Mouse (Mus musculus) hindlimb bud, embryonic 11.5 days (tissue): ENCODE measurements around the gene Pltp.

Experiments used
- DNase-seq: peaks from one replicate; pipeline ENCODE4 v3.0.0-alpha.2; 2012; ENCODE audit warnings: low read depth, low spot score; ENCODE audit errors: extremely low spot score

Pltp gene

DNA sequence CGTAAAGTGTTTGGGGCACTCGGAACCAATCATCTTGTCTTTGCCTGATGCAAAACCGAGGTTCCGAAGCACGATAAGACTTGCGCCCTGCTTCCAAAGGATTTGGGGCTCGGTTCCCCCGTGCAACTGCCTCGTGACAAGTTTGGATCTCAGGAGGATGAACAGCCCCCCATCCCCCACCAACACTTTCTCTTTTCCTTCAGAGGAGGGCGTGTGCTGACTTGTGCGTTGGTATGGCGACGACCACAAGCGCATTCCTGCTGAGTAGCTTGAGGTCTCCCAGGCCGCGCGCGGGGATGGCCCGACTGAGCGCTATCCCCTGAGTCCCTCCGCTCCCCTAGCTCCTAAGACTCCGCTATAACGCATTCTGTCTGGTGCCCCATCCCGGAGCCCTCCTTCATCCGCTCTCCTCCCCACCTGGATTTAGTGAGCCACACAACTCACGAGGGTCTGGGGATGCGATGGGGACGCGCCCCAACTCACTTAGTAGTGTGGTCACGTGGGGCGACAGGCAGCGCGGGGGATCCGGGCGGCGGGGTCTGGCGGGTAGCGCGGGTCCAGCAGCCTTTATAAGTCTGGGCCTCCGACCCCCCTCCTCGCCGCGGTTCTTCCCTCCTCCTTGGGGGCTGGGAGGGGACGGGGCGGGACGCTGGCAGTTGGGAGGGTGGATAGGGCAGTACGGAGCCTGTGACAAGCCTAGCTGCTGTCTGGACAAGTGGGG, at the start of gene Pltp:
TSS of gene Pltp (minus strand) at position 611 of the 721 bp plus-strand sequence.
- DNase-seq = no peak

DNA sequence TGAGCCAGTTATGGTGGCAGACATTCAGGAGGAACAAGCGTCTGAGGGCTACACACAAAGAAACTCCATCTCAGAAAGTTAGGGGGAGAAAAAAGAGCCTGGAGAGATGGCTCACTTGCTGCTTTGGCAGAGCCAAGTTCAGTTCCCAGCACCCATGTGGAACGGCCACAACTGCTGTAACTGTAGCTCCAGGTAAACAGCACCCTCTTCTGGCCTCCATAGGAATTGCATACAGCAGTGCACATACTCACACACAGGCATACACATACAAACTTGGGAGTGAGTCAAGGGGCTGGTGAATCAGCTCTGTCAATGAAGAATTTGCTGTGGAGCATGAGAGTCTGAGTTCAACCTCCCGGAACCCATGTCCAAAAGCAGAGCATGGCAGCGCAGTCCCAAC, 48.6 kb upstream of the Pltp start:
- no peak for DNase-seq

DNA sequence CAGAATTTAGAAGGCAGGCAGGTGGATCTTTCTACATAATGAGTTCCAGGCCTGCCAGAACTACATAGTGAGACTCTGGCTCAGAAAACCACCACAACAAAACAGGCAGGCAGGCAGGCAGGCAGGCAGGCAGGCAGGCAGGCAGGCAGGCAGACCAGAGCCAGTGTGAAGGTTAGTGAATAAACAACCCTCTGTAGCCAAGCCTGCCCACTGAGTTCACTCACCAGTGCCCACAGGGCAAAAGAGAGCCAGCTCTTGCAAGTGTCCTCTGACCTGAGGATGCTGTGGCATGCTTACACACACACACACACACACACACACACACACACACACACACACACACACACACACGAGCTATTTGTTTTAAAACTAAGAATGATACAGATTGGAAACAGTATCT, 46.0 kb upstream of the Pltp start:
- no peak for DNase-seq

DNA sequence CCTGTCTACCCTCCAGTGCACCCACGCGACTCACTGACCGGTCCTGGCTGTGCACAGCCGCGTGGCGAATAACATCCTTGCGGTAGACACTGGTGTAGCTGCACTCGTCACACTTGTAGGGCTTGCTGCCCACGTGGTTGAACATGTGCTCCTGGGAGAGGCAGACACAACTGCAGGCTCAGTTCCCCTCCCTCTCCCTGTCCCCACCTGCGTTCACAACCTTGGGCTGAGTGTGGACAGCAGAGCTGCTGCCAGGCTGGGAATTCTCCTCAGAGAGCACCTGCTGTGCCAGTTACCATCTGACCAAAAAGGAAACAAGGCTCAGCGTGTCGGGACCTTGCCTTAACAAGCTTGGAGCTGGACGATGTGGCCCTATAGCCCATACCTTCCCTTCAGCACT, 43.9 kb upstream of the Pltp start:
- no peak for DNase-seq

DNA sequence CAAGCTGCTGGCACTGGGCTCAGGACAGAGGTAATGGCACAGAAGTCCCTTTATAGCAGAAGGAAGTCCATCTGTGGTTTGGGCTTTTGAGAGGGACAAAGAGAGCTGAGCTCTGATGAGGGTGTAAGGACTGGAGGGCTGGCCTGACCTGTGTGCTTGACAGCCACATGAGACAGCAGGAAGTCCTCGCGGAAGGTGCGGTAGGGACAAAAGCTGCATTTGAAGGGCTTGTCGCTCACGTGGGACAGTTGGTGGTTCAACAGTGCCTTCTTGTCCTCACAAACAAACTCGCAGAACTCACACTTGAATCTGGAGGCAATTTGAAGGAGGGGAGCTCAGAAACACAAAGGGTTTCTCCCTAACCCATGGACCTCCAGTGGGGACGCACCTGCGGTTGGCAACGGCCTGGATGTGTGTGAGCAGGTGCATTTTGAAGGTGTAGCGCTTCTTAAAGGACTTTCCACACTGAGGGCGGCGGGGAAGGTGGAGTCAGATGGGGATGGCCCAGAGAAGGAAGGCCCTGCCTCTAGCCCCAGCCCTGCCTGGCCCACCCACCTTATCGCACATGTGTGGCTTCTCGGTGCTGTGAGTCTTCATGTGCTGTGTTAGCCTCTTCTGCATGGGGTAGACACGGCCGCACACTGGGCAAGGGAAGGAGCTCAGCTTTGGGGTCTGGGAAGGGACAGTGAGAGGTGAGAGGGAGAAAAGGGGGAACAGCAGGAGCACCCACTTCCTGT, 42.4 kb upstream of the Pltp start:
- no peak for DNase-seq

DNA sequence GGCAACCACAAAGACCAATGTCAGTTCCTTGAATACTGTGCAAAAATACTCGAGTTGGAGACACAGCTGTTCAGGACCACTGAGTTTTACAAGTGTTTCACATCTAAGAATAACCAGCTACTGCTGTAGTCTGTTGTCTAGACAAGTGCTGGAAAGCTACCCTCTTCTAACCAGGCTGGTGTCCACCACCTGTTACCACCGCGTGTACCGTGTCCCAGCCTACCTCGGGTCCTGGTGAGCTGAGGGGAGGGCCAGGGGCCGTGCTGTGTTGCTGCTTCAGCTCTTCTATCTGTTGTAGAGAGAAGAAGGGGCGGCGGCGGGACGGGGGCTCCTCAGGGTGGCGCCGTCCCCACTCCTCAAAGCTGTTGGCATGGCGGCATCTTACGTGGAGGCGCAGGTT, 41.5 kb upstream of the Pltp start:
- DNase-seq = no peak

DNA sequence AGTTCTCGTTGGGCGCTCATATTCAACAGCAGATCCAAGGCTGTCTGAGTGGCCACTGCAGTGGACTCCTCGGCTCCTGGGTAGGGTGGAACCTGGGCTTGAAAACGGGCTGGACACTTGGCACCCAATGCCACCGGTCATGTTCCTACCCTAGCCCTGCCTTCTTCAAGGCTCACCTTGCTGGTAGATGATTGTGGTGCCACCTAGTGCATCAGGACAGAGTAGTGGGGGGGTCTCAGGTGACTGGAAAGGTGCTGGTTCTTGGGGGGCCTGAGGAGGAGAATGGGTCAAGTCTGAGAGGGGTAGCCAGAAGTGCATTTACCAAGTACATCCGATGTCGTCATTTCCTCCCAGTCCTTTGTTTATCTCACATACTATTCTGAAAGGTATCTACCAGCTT, 40.5 kb upstream of the Pltp start:
- no peak for DNase-seq

DNA sequence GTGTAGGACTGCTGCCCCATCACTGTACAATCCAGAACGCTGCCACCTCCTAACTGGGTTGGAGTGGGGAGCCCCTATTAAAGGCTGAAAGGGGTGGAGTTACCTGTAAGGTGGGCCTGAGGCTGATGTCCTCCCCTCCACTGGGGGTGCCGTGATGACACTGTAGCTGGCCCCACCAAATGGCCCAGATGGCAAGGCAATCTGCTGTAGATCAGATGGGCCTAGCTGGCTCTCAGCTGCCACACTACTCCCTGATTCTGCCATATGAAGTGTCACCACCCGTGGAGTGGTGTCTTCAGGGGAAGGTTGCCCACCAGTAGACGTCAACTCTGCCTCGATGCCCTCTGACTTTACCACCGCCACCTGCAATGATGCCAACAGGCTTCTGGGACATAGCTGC, 38.4 kb upstream of the Pltp start:
- no peak for DNase-seq

DNA sequence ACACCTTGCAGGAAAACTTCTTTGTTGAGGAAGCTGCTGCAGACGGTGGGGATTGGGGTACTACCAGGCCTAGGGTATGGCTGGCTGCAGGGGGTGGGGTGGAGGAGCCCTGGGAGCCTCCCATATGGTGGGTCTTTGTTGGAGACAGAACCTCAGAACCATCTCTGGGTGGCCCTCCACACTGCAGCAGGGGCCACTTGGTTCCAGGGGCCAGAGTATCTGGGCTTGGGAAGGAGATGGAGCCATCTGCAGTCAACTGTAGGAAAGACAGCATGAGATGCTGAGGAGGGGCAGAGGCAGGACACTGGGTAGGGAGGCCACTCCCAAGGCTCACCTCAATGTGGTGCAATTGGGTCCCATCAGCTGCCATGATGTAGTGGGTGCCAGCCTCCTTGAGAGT, 37.1 kb upstream of the Pltp start:
- DNase-seq = no peak

DNA sequence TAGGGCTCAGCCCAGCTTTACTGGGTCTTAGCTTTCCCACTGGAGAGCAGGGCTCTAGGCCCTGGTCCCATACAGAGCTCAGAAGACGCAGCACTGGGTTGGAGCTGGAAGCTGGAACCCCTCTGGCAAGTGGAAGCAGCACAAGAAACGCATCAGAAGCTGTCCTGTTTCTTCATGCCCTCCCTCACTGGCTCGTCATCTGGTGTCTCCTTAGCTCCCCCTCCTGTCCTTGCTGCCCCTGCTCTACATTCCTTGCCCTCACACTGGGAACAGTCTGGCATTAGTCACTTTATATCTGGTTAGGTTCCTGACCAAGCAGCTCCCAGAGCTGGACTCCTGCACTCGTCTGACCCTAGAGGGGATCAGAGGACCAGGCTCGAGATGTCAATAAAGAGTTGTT, 36.5 kb upstream of the Pltp start:
- no peak for DNase-seq

DNA sequence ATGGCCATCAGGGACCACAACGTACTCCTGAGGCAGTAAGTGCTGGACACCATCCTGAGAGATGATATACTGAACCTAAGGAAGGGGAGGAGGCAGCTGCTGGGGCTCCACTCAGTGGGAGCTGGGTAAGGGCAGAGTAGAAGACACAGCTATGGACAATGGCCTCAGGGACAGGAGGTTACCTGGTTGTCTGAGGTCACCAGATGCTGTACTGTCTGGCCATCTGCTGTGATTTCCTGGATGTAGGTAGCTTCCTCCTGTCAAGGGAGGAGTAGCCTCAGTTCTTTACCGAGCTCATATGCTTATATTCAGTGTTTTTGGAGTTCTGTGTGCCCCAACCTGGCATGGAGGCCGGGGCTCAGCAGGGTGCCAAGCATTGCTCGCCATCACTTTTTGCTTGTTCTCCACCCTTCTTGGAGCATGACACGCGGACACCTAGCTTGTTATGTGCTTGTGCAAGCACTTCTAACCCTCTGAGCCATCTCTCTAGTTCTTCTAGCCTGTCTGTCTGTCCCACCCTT, 35.2 kb upstream of the Pltp start:
- DNase-seq = no peak

DNA sequence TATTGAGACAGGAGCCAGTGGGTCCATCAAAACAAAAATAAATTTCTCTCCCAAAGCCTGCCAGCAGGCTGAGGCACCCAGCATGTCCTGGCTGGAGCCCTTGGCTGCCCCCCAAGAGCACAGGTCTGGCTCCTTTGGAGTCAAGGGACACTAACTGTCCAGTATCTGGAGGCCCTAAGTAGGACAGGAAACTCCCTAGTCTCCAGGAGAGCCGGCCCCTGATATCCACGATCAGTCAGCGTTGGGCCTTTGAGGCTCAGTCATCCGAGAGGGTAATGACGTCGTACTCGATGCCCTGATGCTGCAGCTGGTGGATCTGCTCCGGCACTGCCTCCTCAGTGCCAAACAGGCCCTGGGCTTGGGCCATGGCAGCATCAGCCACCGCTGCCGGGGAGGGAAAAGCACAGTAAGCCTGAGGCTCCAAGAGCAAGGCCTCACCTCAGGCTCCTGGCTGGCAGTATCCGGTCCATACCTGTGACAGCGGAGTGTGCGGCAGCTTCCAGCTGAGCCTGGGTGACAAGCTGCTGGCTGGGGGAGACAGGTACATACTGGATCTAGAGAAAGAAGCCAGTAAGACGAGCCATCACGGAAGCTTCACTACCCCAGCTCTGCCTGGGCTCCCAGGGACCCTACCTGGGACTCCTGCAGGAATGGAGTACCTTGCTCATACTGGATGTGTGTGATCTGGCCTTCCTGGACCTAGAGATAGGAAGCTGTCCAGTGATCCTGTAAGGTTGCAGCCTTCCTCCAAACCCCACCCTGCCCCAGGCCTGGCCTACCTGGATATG, 34.6 kb upstream of the Pltp start:
- no peak for DNase-seq

DNA sequence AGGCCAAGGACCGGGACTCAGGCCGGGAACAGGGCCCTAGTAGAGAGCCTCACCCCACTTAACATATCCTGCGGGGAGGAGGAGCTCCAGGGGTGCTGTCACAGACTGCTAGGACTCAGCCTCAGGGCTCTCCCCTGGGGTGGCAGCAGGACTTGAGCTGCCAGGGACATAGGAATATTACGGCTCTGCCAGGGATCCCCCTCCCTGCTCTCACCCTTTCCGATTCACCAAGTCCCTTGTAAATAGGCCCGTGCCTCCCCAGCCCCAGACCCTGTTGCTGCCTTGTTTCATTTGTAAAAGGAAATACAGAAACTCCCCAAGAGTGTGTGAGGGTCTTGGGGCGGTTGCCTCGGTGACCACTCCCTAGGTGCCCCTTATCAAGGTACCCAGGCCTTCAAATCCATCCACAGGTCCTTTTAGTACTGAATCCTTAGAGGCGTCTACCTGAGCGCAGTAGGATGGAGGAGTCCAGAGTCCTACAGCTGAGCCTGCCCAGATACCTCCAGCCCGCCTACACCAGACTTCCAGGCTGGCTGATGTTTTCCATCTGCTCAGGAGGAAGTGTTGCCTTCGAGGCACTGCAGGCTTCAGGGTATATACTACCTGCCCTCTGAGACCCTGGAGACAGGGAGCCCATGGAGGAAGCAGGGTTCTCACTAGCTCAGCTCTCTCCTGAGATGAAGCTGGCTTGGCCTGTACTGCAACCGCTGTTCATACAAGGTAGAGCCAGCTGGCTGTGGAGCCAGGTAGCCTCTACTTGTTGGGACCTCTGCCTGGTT, 33.7 kb upstream of the Pltp start:
- no peak for DNase-seq

DNA sequence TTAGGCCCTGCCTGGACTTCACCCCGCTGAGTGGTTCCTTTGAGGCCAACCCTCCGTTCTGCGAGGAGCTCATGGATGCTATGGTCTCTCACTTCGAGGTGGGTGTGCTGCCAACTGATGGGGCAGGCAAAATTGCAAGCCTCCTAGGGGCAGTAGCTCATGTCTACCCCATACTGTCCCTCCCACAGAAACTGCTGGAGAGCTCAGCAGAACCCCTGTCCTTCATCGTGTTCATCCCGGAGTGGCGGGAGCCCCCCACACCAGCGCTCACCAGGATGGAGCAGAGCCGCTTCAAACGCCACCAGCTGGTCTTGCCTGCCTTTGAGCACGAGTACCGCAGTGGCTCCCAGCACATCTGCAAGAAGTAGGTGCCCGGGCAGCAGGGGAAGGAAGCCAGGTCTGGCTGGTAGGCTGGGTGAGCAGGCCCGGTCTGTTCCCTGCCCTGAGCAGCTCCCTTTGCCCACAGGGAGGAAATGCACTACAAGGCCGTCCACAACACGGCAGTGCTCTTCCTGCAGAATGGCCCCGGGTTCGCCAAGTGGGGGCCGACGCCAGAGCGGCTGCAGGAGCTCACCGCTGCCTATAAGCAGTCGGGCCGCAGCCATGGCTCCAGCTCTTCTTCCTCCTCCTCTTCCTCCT, 33.0 kb upstream of the Pltp start:
- no peak for DNase-seq

DNA sequence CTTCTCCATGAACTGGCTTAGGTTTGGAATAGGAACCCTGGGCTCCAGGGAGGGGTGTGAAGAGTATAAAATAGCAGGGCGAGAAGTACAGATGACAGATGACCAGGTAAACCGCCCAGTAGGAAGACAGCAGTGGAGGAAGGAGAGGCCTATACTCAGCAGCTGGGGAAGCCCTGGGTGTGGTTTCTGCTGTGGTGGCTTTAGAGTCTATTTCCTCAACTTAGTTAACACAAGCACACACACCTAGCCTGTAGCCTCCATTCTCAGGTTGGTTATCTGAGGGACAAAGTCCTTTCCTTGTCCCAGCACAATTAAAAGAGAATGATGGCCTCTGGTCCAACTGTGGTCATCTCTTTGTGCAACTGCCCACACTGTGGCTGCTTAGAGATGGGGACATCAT, 32.4 kb upstream of the Pltp start:
- no peak for DNase-seq

DNA sequence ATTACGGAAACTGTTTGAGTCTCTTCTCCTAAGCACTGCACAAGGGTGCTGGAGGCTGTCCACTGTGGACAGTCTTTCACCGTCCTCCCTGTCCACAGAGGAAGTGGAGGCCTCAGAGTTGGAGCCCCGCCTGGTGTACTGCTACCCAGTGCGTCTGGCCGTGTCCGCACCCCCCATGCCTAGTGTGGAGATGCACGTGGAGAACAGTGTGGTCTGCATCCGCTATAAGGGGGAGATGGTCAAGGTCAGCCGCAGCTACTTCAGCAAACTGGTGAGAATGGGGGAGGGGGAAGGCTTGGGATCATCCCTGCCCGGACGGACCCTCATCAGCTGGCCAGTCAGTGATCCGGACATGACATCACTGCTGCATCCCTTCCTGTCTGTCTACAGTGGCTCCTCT, 31.5 kb upstream of the Pltp start:
- DNase-seq = no peak

DNA sequence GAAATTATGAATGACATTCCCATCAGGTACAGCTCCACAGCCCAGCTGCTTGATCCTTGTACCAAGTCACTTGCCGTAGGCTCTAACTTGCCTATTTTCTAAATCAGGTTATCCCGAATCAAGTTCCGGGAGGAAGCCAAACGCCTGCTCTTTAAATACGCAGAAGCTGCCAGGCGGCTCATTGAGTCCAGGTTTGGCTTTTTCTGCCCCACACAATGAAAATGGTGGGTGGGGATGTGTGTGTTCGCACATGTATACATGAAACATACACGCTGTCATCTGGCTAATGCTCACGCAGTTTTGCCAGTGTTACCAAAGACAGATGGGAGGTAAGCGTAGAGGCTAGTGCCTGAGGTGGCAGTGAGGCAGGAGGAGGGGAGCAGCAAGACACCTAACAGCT, 29.1 kb upstream of the Pltp start:
- DNase-seq = no peak

DNA sequence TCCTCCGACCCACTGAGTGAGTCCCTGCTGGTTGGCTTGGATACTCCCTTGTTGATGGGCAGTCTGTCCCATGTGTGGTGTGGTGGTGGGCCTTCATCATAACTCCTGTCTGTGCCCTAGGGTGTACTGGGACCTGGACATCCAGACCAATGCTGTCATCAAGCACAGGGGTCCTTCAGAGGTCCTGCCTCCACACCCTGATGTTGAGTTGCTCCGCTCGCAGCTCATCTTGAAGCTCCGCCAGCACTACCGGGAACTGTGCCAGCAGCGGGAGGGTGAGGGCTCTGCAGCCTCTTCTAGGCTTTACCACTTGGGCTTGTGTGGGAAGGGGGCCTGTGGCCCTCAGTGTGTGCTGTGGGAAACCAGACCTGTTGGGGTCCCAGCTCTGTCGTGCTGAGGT, 28.3 kb upstream of the Pltp start:
- no peak for DNase-seq

DNA sequence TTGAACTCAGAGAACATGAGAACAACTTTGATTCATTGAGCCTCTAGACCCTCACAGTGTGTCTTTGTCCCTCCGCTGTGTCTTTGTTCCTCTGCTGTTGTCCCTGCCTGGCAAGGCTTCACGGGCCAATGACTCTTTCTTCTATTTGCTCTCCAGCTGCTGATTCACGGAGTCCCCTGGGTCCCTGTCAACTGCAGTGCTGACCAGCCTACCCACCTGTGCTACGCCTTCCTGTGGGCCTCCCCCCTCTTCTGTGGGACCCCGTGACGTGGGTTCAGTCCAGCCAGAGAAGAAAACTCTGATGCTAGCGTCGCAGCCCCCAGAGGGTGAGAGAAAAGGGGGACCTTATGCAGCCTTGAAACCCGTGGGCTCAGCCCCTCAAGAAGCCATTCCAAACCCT, 25.1 kb upstream of the Pltp start:
- DNase-seq = no peak

DNA sequence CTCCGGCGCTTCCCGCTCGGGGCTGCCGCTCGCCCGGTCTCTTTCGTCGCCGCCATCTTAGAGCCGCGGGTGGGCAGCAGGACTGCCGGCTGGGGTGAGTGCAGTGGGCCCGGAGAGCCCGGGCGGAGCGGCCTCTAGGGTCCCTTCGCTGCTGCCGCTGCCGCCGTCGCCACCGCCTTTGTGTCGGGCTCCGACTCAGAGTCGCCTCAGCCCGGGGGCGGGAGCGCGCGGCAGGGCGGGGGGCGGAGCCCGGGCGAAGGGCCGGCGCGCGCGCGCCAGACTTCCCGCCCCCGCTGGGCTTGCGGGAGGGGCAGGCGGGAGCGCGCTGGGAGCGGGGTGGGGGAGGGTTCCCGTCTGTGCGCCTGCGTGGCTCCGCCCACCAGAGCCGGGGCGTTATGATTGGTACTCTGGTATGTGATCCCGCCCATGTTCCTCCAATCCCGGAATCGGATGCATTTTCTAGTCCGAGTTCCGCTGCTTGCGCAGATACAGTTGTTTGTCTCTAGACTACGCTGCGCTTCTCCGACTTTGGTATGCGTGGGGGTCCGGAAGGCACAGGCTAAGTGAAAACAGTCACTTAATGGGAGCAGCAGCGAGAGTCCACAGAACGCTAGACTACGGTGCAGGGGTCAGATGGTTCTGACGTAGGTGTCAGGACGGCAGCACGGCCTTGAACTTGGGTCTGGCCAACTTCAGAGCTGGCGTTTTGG, 22.2 kb upstream of the Pltp start:
- peak; percentile 93 for DNase-seq
